Mouse (Mus musculus) CH12.LX (cell line): ENCODE results near the gene Thy1. TPM values are rescaled to one million over a fixed set of nuclear protein-coding genes. Genes with fewer than 3 reads are reported as not detected.

Source experiments
- DNase-seq: peaks from one replicate; pipeline ENCODE4 v3.0.0-alpha.2; 2013; ENCODE audit errors: extremely low read depth
- H3K27ac ChIP-seq: 2 replicates; pipeline ENCODE4 v1.5.1; 2012; ENCODE audit warnings: low read depth, mild to moderate bottlenecking, control low read depth, moderate library complexity; ENCODE audit not compliant: insufficient read depth
- H3K27me3 ChIP-seq: replicated peaks from 2 replicates; pipeline ENCODE3; 2012; ENCODE audit warnings: inconsistent platforms
- H3K36me3 ChIP-seq, 2 experiments: replicated peaks in 1 of 2; 2 replicates each; pipeline versions ENCODE3 to v1.6.1; 2012; ENCODE audit warnings: inconsistent platforms in 1 of 2, low read length in 1 of 2, mild to moderate bottlenecking in 1 of 2, mixed read lengths in 1 of 2, moderate library complexity in 1 of 2; ENCODE audit not compliant: control insufficient read depth in 1 of 2, insufficient read depth in 1 of 2
- H3K4me1 ChIP-seq, 2 experiments: 2 replicates each; pipeline ENCODE4 v1.6.1; 2012; ENCODE audit warnings: inconsistent platforms in 1 of 2, moderate library complexity in 1 of 2; ENCODE audit not compliant: insufficient read depth in 2 of 2, control insufficient read depth in 1 of 2
- H3K4me2 ChIP-seq: 2 replicates; pipeline ENCODE4 v1.6.1; 2012; ENCODE audit warnings: low read depth, mild to moderate bottlenecking, control low read depth; ENCODE audit not compliant: poor library complexity, insufficient read depth, severe bottlenecking
- H3K4me3 ChIP-seq, 3 experiments: fragments of 150-350 bp in 1 of 3; sonication (generic) in 1 of 3; replicated peaks in 1 of 3; 2 replicates each; pipeline versions ENCODE3 to v1.5.1; 2011 to 2012; ENCODE audit warnings: low read depth in 2 of 3, low read length in 2 of 3, mild to moderate bottlenecking in 2 of 3, moderate library complexity in 2 of 3, control low read depth in 1 of 3, improper control_type of control experiment in 1 of 3, inconsistent platforms in 1 of 3, mixed read lengths in 1 of 3; ENCODE audit not compliant: poor library complexity in 1 of 3
- H3K79me2 ChIP-seq: replicated peaks from 2 replicates; pipeline ENCODE4 v1.6.1; 2012; ENCODE audit warnings: mild to moderate bottlenecking, moderate library complexity; ENCODE audit not compliant: control insufficient read depth, poor library complexity, insufficient read depth, severe bottlenecking; ENCODE audit errors: extremely low read depth
- H3K9ac ChIP-seq: 2 replicates; pipeline ENCODE4 v1.6.1; 2012; ENCODE audit warnings: low read depth, mild to moderate bottlenecking, control low read depth, moderate library complexity; ENCODE audit not compliant: insufficient read depth
- H3K9me3 ChIP-seq: replicated peaks from 2 replicates; pipeline ENCODE3; 2012; ENCODE audit warnings: low read length, inconsistent platforms, mixed read lengths
- BHLHE40 ChIP-seq: IDR thresholded peaks from 2 replicates; pipeline ENCODE4 v1.6.1; 2011; ENCODE audit warnings: mild to moderate bottlenecking, low read depth, low read length, improper control_type of control experiment
- CHD2 ChIP-seq: IDR thresholded peaks from 2 replicates; pipeline ENCODE4 v1.6.1; 2011; ENCODE audit warnings: low read length, improper control_type of control experiment
- CTCF ChIP-seq, 2 experiments: IDR thresholded peaks in 1 of 2; conservative IDR thresholded peaks in 1 of 2; 2 replicates each; pipeline ENCODE4 v1.5.1; 2011 to 2012; ENCODE audit warnings: low read depth in 2 of 2, low read length in 2 of 2, improper control_type of control experiment in 1 of 2, inconsistent platforms in 1 of 2, mild to moderate bottlenecking in 1 of 2, moderate library complexity in 1 of 2
- ELF1 ChIP-seq: IDR thresholded peaks from 2 replicates; pipeline ENCODE4 v1.6.1; 2014; ENCODE audit warnings: low read depth, mild to moderate bottlenecking, inconsistent platforms, low read length, improper control_type of control experiment
- EP300 ChIP-seq: IDR thresholded peaks from 2 replicates; pipeline ENCODE4 v1.6.1; 2011; ENCODE audit warnings: low read length, improper control_type of control experiment
- GABPA ChIP-seq: IDR thresholded peaks from 2 replicates; pipeline ENCODE4 v1.6.1; 2012; ENCODE audit warnings: low read depth, low read length, improper control_type of control experiment, inconsistent platforms; ENCODE audit not compliant: insufficient replicate concordance
- IRF4 ChIP-seq: IDR thresholded peaks from 2 replicates; pipeline ENCODE4 v1.6.1; 2014; ENCODE audit warnings: low read depth, mild to moderate bottlenecking, inconsistent platforms, low read length, improper control_type of control experiment
- JUN ChIP-seq: IDR thresholded peaks from 2 replicates; pipeline ENCODE4 v1.6.1; 2011; ENCODE audit warnings: low read depth, mild to moderate bottlenecking, low read length, improper control_type of control experiment, moderate library complexity; ENCODE audit not compliant: insufficient read depth
- JUND ChIP-seq: conservative IDR thresholded peaks from 2 replicates; pipeline ENCODE4 v1.6.1; 2011; ENCODE audit warnings: low read depth, low read length, improper control_type of control experiment
- MAX ChIP-seq: IDR thresholded peaks from 2 replicates; pipeline ENCODE4 v1.6.1; 2011; ENCODE audit warnings: low read length, improper control_type of control experiment
- MEF2A ChIP-seq: IDR thresholded peaks from 2 replicates; pipeline ENCODE4 v1.6.1; 2014; ENCODE audit warnings: low read depth, mild to moderate bottlenecking, inconsistent platforms, low read length, improper control_type of control experiment, borderline replicate concordance
- NELFE ChIP-seq: IDR thresholded peaks from 2 replicates; pipeline ENCODE4 v1.6.1; 2011; ENCODE audit warnings: low read depth, low read length, improper control_type of control experiment
- PAX5 ChIP-seq: IDR thresholded peaks from 2 replicates; pipeline ENCODE4 v1.6.1; 2012; ENCODE audit warnings: low read length, inconsistent platforms, mixed read lengths
- POLR2A ChIP-seq: IDR thresholded peaks from 2 replicates; pipeline ENCODE4 v1.6.1; 2011; ENCODE audit warnings: low read depth, mild to moderate bottlenecking, improper control_type of control experiment, low read length
- RAD21 ChIP-seq: IDR thresholded peaks from 2 replicates; pipeline ENCODE4 v1.6.1; 2011; ENCODE audit warnings: low read depth, mild to moderate bottlenecking, low read length, improper control_type of control experiment, moderate library complexity
- RCOR1 ChIP-seq: conservative IDR thresholded peaks from 2 replicates; pipeline ENCODE4 v1.6.1; 2012; ENCODE audit warnings: low read depth, mild to moderate bottlenecking, inconsistent platforms, low read length, improper control_type of control experiment
- SIN3A ChIP-seq: IDR thresholded peaks from 2 replicates; pipeline ENCODE4 v1.6.1; 2012; ENCODE audit warnings: low read length, improper control_type of control experiment, inconsistent platforms
- TBP ChIP-seq: conservative IDR thresholded peaks from 2 replicates; pipeline ENCODE4 v1.6.1; 2011; ENCODE audit warnings: low read depth, low read length, improper control_type of control experiment
- UBTF ChIP-seq: IDR thresholded peaks from 2 replicates; pipeline ENCODE4 v1.6.1; 2012; ENCODE audit warnings: low read depth, mild to moderate bottlenecking, inconsistent platforms, low read length, improper control_type of control experiment, moderate library complexity
- dilution Hi-C: fragments of 300-500 bp; cut with MboI; formaldehyde crosslinking; loops from 2 replicates; pipeline ENCODE4 v1.14.3; 2020; ENCODE audit warnings: low sequenced_read_pairs; ENCODE audit not compliant: extremely low pct_unique_long_range_greater_than_20kb, extremely low pct_ligation_motif_present
- in situ Hi-C: fragments of 300-500 bp; cut with MboI; formaldehyde crosslinking; loops from 3 replicates; pipeline ENCODE4 v1.14.3; 2019; ENCODE audit warnings: low sequenced_read_pairs, low pct_ligation_motif_present, low pct_unique_long_range_greater_than_20kb, mixed read lengths
- polyA plus RNA-seq: library from polyadenylated mRNA; unstranded; fragments of >175 nt; gene quantifications from 2 replicates; pipeline ENCODE4 v1.2.1, GENCODE M21; 2012; ENCODE audit warnings: low read depth; ENCODE audit not compliant: insufficient read length
- total RNA-seq, 2 experiments: library from RNA; depleted of rRNA; stranded (reverse); fragments of 300-350 nt in 1 of 2; fragments of >200 nt in 1 of 2; gene quantifications; 2 replicates each; pipeline ENCODE4 v1.2.3; 2012 to 2014

The Thy1 gene
- total and polyA plus RNA-seq, 3 experiments: not detected

- TF ChIP-seq UBTF: no peak; the same call in 1 of the 2 replicates
- peak; percentile 74 for TF ChIP-seq MEF2A
- peak; percentile 34; the same call in 1 of the 2 replicates for TF ChIP-seq EP300
- TF ChIP-seq JUN: no peak
- no peak for TF ChIP-seq GABPA
- TF ChIP-seq BHLHE40: peak; percentile 42
- TF ChIP-seq IRF4: peak; percentile 66; the same call in 1 of the 2 replicates
- TF ChIP-seq JUND: no peak
- TF ChIP-seq PAX5: no peak
- TF ChIP-seq CHD2: no peak
- TF ChIP-seq, all 38 proteins: peak for 16
These were observed 50.7 kb downstream of the Thy1 start (continued) for GRCm38 (mm10) chr9:44093612-44094503.

DNA sequence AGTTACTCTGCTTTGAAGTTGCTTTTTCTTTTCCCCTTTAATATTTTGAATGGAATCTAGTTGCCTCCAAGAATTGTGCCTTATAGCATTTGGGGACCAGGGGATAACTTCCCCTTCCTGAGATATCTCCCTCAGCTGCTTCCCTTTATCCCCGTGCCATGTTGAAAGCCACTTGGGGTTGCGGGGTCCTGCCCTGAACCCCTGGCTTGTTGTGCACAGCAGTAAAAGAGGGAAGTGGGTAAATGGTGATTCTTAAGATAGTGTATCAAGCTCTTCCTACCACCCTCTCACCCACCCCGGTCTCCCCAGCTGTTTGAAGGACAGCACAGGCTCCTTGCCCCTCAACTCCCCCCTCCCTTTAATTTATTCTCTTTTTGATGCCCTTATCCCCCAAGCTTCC is 51.6 kb downstream of the Thy1 start:
- no peak for TF ChIP-seq ELF1
- no peak for TF ChIP-seq NELFE
- 0 out of 2 replicates have a peak, but pooled peaks have one; percentile 2 for TF ChIP-seq SIN3A
- TF ChIP-seq POLR2A: no peak
- no peak for TF ChIP-seq CTCF (conservative IDR thresholded peaks at IDR 0.05 in 1 of 2, IDR thresholded peaks at IDR 0.05 in 1 of 2; ENCODE audit: low read depth in 2 of 2, low read length in 2 of 2)
- TF ChIP-seq MAX: no peak
- Histone ChIP-seq H3K4me2 (no peak overlapping the region), H3K9me3 (no peaks in the 10 kb centered on the region), H3K27ac (no peak overlapping the region), H3K9ac (no peak overlapping the region), H3K4me1 (peaks cover 2 to 27% of the 10 kb centered on the region in 2 experiments; a peak in 3 of 4 replicates), H3K4me3 (no peak overlapping the region), H3K79me2 (no peaks in the 10 kb centered on the region), H3K27me3 (no peaks in the 10 kb centered on the region), H3K36me3 (peaks cover 3 to 35% of the 10 kb centered on the region in 2 experiments)
- in situ Hi-C loops: no loop called here
- DNase-seq: no peak
- dilution Hi-C loops: no loop called here

- in situ Hi-C loops: no loop called here
- no peak for DNase-seq
- no peaks in the 10 kb centered on the region for H3K79me2 ChIP-seq
These were observed 52.6 kb downstream of the Thy1 start for GRCm38 (mm10) chr9:44095781-44096180.

More at GRCm38 (mm10) chr9:44095781-44096180, 52.6 kb downstream of the Thy1 start:
- Histone ChIP-seq H3K4me2 (no peak overlapping the region), H3K9me3 (no peaks in the 10 kb centered on the region), H3K4me1 (peaks cover 2 to 21% of the 10 kb centered on the region in 2 experiments; a peak in 2 of 4 replicates), H3K27me3 (no peaks in the 10 kb centered on the region), H3K4me3 (no peak overlapping the region), H3K9ac (no peak overlapping the region), H3K36me3 (peaks cover 3 to 41% of the 10 kb centered on the region in 2 experiments), H3K27ac (no peak overlapping the region)
- TF ChIP-seq TBP (no peak), ELF1 (no peak), MAX (no peak), RCOR1 (no peak), IRF4 (no peak), RAD21 (no peak)
- dilution Hi-C loops: no loop called here
